In the genomic region with DNA sequence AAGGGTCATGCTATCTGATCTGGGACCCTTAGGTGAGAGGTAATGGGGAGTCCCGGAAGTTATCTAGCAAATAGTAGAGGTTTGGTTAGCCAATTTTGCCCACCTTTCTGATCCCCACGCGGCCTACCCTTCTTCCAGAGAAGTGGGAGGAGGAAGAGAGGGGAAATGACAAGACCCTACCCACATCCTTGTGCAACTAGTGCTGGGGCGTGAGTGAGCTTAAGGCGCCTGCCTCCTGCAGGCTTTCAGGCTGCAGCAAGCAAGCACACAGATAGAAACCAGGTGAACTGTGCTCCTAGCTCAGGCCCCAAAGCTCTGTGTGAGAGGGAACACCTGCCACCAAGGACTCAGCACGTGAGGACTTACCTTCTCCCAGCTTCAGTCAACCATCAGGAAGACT, we compare ENCODE assay signal across 8 mouse cellular contexts. TPM values are rescaled to one million over a fixed set of nuclear protein-coding genes. Genes with fewer than 3 reads are reported as not detected.
DNase-seq lines count a peak whose midpoint lies in the region; ATAC-seq and TF ChIP-seq lines count a peak whose summit lies in the region.

No protein-coding gene starts in this region.

- peaks cover 2% of the 10 kb centered on the region for H3K36me3 ChIP-seq in heart, embryonic 13.5 days
- H3K36me3 ChIP-seq in ES-E14 (ENCODE audit: control insufficient read depth, insufficient read depth, low read length, poor library complexity, severe bottlenecking): no peaks in the 10 kb centered on the region
- no peaks in the 10 kb centered on the region for H3K36me3 ChIP-seq in hindbrain, embryonic 11.5 days (ENCODE audit: control insufficient read depth, insufficient read depth, low read length)
- peaks cover 15% of the 10 kb centered on the region for H3K36me3 ChIP-seq in megakaryocyte, embryonic 14.5 days (replicated peaks; ENCODE audit: low read length)

- H3K9me3 ChIP-seq in heart, embryonic 13.5 days: no peaks in the 10 kb centered on the region
- H3K9me3 ChIP-seq in ES-E14 (ENCODE audit: control insufficient read depth, insufficient read depth, low read depth, low read length): no peaks in the 10 kb centered on the region
- H3K9me3 ChIP-seq in hindbrain, embryonic 11.5 days (ENCODE audit: control insufficient read depth, low read length): no peaks in the 10 kb centered on the region
- no peaks in the 10 kb centered on the region for H3K9me3 ChIP-seq in megakaryocyte, embryonic 14.5 days

- peak overlapping the region; percentile 97 for H3K9ac ChIP-seq in heart, embryonic 13.5 days
- H3K9ac ChIP-seq in ES-E14 (ENCODE audit: insufficient read depth, low read depth, low read length, poor library complexity, severe bottlenecking): peak overlapping the region; percentile 60; the same call in 1 of the 2 replicates
- H3K9ac ChIP-seq in hindbrain, embryonic 11.5 days (ENCODE audit: low read depth, low read length): peak overlapping the region; percentile 77

- no peak for DNase-seq in heart, postnatal 4 days
- no peak for DNase-seq in ES-E14 (ENCODE audit: low read depth, low spot score)
- DNase-seq in hindbrain, embryonic 11.5 days (ENCODE audit: low spot score): no peak
- DNase-seq in layer of hippocampus, postnatal 10 days (ENCODE audit: low spot score in 2 of 2): no peak
- DNase-seq in thymus, postnatal 25 days: no peak
- no peak for DNase-seq in gastrocnemius, postnatal 14 days

- in situ Hi-C loops in ES-E14 (cut with MboI; ENCODE audit: low sequenced_read_pairs in 2 of 2, unreplicated experiment in 2 of 2): no loop called here

- H3K4me1 ChIP-seq in heart, embryonic 13.5 days: peaks cover 65% of the 10 kb centered on the region
- peaks cover 3 to 6% of the 10 kb centered on the region in 2 experiments; a peak in 2 of 4 replicates for H3K4me1 ChIP-seq in ES-E14 (ENCODE audit: control insufficient read depth in 2 of 2, insufficient read depth in 2 of 2, low read length in 2 of 2, poor library complexity in 1 of 2)
- H3K4me1 ChIP-seq in hindbrain, embryonic 11.5 days (replicated peaks; ENCODE audit: control insufficient read depth, insufficient read depth, low read length): peaks cover 6% of the 10 kb centered on the region; the same call in 1 of the 2 replicates
- H3K4me1 ChIP-seq in megakaryocyte, embryonic 14.5 days: peaks cover 80% of the 10 kb centered on the region

- H3K27me3 ChIP-seq in heart, embryonic 13.5 days (replicated peaks): no peaks in the 10 kb centered on the region
- H3K27me3 ChIP-seq in hindbrain, embryonic 11.5 days (ENCODE audit: control insufficient read depth, insufficient read depth, low read length): peaks cover 29% of the 10 kb centered on the region
- H3K27me3 ChIP-seq in megakaryocyte, embryonic 14.5 days (replicated peaks): no peaks in the 10 kb centered on the region

- peak overlapping the region; percentile 91 for H3K4me3 ChIP-seq in heart, embryonic 13.5 days
- H3K4me3 ChIP-seq in ES-E14 (ENCODE audit: insufficient read depth in 1 of 2, low read depth in 1 of 2, low read length in 2 of 2, poor library complexity in 1 of 2, severe bottlenecking in 1 of 2): peak overlapping the region; percentile 78 to 84
- peak overlapping the region; percentile 72 for H3K4me3 ChIP-seq in hindbrain, embryonic 11.5 days (ENCODE audit: low read depth, low read length)
- peak overlapping the region; percentile 95 for H3K4me3 ChIP-seq in megakaryocyte, embryonic 14.5 days (replicated peaks)

- ATAC-seq in heart, embryonic 13.5 days (ENCODE audit: extremely low read depth, insufficient number of reproducible peaks, low FRiP score, low TSS enrichment): no peak
- ATAC-seq in hindbrain, embryonic 11.5 days (ENCODE audit: low FRiP score): no peak; the same call in 1 of the 2 replicates

- intact Hi-C loops in gastrocnemius, postnatal 14 days (cut with DNase I; ENCODE audit: low total_unique reads): no loop called here

- H3K27ac ChIP-seq in heart, embryonic 13.5 days (replicated peaks): peak overlapping the region; percentile 95
- no peak overlapping the region for H3K27ac ChIP-seq in ES-E14 (ENCODE audit: insufficient read depth, low read depth, low read length, poor library complexity, severe bottlenecking)
- no peak overlapping the region for H3K27ac ChIP-seq in hindbrain, embryonic 11.5 days (ENCODE audit: low read depth, low read length)

- 14% methylated on average over 6 of the region's 6 CpGs for WGBS in heart, embryonic 13.5 days
- 5% methylated on average over 6 of the region's 6 CpGs for WGBS in hindbrain, embryonic 11.5 days

- peak overlapping the region; percentile 89 for H3K4me2 ChIP-seq in heart, embryonic 13.5 days
- peak overlapping the region; percentile 98 for H3K4me2 ChIP-seq in hindbrain, embryonic 11.5 days (replicated peaks; ENCODE audit: low read depth, low read length)

TF ChIP-seq in ES-E14, 5 proteins besides CTCF, POLR2A, EP300 and RAD21:
- TF ChIP-seq CHD2 (IDR thresholded peaks at IDR 0.05; ENCODE audit: low read depth, low read length) (no peak), ZNF384 (IDR thresholded peaks at IDR 0.05; ENCODE audit: low read depth, low read length) (no peak), ZC3H11A (IDR thresholded peaks at IDR 0.05; ENCODE audit: borderline replicate concordance, low read depth, low read length) (no peak), HCFC1 (IDR thresholded peaks at IDR 0.05; ENCODE audit: borderline replicate concordance, insufficient read depth, low read length) (no peak), MAFK (IDR thresholded peaks at IDR 0.05; ENCODE audit: insufficient read depth, low read depth, low read length) (no peak)

RNA-seq across cellular contexts. Expression of a gene that starts 31.2 kb away (rescaled TPM):
- 207 and 208 TPM in 2 replicates for polyA plus RNA-seq in heart, embryonic 13.5 days (2015; fragmentation: Nextera tagmentation; extraction: Ambion mirVana)
- total RNA-seq in heart, postnatal 4 days (2021): 100 to 1,000 TPM; 262 to 267 TPM
- 91.6 and 131 TPM in 2 replicates for total RNA-seq in ES-E14 (2012; rRNA removed)
- polyA plus RNA-seq in hindbrain, embryonic 11.5 days (2014; fragmentation: Nextera tagmentation; extraction: Ambion mirVana): 42.2 and 42.8 TPM in 2 replicates
- polyA plus RNA-seq in megakaryocyte, embryonic 14.5 days (2012; ENCODE audit: insufficient read depth, low replicate concordance): 55.5 and 121 TPM in 2 replicates
- 10 to 100 TPM; 82.2 to 91.4 TPM for total RNA-seq in layer of hippocampus, postnatal 10 days (2021)
- 10 to 100 TPM; 40.6 to 53.4 TPM for total RNA-seq in gastrocnemius, postnatal 14 days (2021)
